10 mouse cellular contexts compared by ENCODE assay signal in the genomic region with DNA sequence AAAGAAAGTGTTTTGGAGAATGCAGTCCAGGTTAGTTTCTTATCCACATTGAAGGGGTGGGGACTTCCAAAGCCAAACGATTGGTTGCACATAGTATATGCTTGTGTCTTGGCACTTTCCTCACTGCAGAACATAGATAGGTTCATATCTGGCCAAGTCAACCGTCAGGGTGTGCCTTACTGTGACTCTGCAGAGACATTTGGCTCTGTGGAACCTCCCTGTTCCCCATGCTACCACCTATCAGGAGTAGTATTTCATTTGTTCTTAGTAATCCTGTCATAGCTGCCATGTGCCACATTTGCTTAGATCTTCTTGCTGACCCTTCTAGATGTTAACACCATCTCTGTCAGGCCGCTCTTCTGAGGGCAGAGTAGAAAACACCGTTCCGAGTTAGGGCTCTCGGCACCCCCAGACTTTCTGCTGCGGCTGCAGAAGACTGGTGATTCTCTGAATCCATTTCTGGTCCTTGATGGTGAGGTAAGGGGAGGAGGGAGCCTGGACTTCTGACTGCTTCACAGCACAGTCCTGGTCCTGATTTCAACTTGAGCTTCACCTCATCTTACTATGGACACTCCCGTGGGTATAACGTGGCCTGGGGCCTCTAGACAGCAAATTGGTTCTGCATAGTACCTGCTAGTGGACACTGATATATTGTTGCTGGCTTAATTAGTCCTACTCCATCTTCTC. TPM values are rescaled to one million over a fixed set of nuclear protein-coding genes. Genes with fewer than 3 reads are reported as not detected.
DNase-seq lines count a peak whose midpoint lies in the region; ATAC-seq and TF ChIP-seq lines count a peak whose summit lies in the region.
"Had no signal": no experiment of that assay in that cellular context is flagged by ENCODE, and none has a peak within 500 bp of the region (broad histone marks: within the 10 kb centered on the region; RNA-seq: fewer than 3 reads in every experiment).

No protein-coding gene starts in this region.

- H3K4me1 ChIP-seq in forebrain, embryonic 10.5 days: no peaks in the 10 kb centered on the region
- H3K4me1 ChIP-seq in forebrain, embryonic 13.5 days: no peaks in the 10 kb centered on the region
- H3K4me1 ChIP-seq in lung, embryonic 16.5 days (replicated peaks; ENCODE audit: control insufficient read depth, insufficient read depth, low read length): peaks cover 8% of the 10 kb centered on the region; the same call in 1 of the 2 replicates
- peaks cover 65% of the 10 kb centered on the region for H3K4me1 ChIP-seq in liver, embryonic 15.5 days (replicated peaks)
- no peaks in the 10 kb centered on the region for H3K4me1 ChIP-seq in stomach, postnatal 0 days (replicated peaks; ENCODE audit: control insufficient read depth, insufficient read depth)
- no peaks in the 10 kb centered on the region for H3K4me1 ChIP-seq in hindbrain, embryonic 14.5 days (replicated peaks; ENCODE audit: control insufficient read depth, insufficient read depth, low read length)
- H3K4me1 ChIP-seq in forebrain, embryonic 15.5 days: no peaks in the 10 kb centered on the region

- peaks cover 1% of the 10 kb centered on the region; the same call in 1 of the 2 replicates for H3K9me3 ChIP-seq in forebrain, embryonic 10.5 days
- H3K9me3 ChIP-seq in forebrain, embryonic 13.5 days (replicated peaks): 0 out of 2 replicates have a peak, but pooled peaks cover 2% of the 10 kb centered on the region
- peaks cover 3% of the 10 kb centered on the region; the same call in 1 of the 2 replicates for H3K9me3 ChIP-seq in lung, embryonic 16.5 days (ENCODE audit: control insufficient read depth, low read length)
- H3K9me3 ChIP-seq in liver, embryonic 15.5 days (replicated peaks): no peaks in the 10 kb centered on the region
- H3K9me3 ChIP-seq in stomach, postnatal 0 days (ENCODE audit: control insufficient read depth, low read length): no peaks in the 10 kb centered on the region
- H3K9me3 ChIP-seq in hindbrain, embryonic 14.5 days (ENCODE audit: control insufficient read depth, low read length): no peaks in the 10 kb centered on the region
- H3K9me3 ChIP-seq in forebrain, embryonic 15.5 days: no peaks in the 10 kb centered on the region

- no peak overlapping the region for H3K9ac ChIP-seq in forebrain, embryonic 13.5 days
- H3K9ac ChIP-seq in lung, embryonic 16.5 days (ENCODE audit: low read length): no peak overlapping the region
- H3K9ac ChIP-seq in liver, embryonic 15.5 days: peak overlapping the region; percentile 74
- H3K9ac ChIP-seq in stomach, postnatal 0 days (ENCODE audit: low read length): no peak overlapping the region
- H3K9ac ChIP-seq in hindbrain, embryonic 14.5 days: no peak overlapping the region
- H3K9ac ChIP-seq in forebrain, embryonic 15.5 days (replicated peaks): no peak overlapping the region

- 86% methylated on average over 9 of the region's 9 CpGs for WGBS in forebrain, embryonic 10.5 days
- WGBS in forebrain, embryonic 13.5 days: 94% methylated on average over 9 of the region's 9 CpGs
- 65% methylated on average over 9 of the region's 9 CpGs for WGBS in lung, embryonic 16.5 days
- 21% methylated on average over 9 of the region's 9 CpGs for WGBS in liver, embryonic 15.5 days (ENCODE audit: insufficient replicate concordance)
- WGBS in stomach, postnatal 0 days: 58% methylated on average over 9 of the region's 9 CpGs
- WGBS in hindbrain, embryonic 14.5 days: 90% methylated on average over 9 of the region's 9 CpGs
- 91% methylated on average over 9 of the region's 9 CpGs for WGBS in forebrain, embryonic 15.5 days

- no peaks in the 10 kb centered on the region for H3K27me3 ChIP-seq in forebrain, embryonic 10.5 days (ENCODE audit: poor library complexity, severe bottlenecking)
- H3K27me3 ChIP-seq in forebrain, embryonic 13.5 days: no peaks in the 10 kb centered on the region
- H3K27me3 ChIP-seq in lung, embryonic 16.5 days (ENCODE audit: control insufficient read depth, insufficient read depth, low read depth, low read length): no peaks in the 10 kb centered on the region
- no peaks in the 10 kb centered on the region for H3K27me3 ChIP-seq in liver, embryonic 15.5 days
- no peaks in the 10 kb centered on the region for H3K27me3 ChIP-seq in stomach, postnatal 0 days (ENCODE audit: control insufficient read depth, insufficient read depth, low read length)
- no peaks in the 10 kb centered on the region for H3K27me3 ChIP-seq in hindbrain, embryonic 14.5 days (ENCODE audit: control insufficient read depth, insufficient read depth, low read length)
- no peaks in the 10 kb centered on the region for H3K27me3 ChIP-seq in forebrain, embryonic 15.5 days
- H3K27me3 ChIP-seq: Patski had no signal

- H3K4me3 ChIP-seq in forebrain, embryonic 10.5 days: no peak overlapping the region
- no peak overlapping the region for H3K4me3 ChIP-seq in forebrain, embryonic 13.5 days
- no peak overlapping the region for H3K4me3 ChIP-seq in lung, embryonic 16.5 days (ENCODE audit: low read length)
- peak overlapping the region; percentile 61 for H3K4me3 ChIP-seq in liver, embryonic 15.5 days (replicated peaks)
- no peak overlapping the region for H3K4me3 ChIP-seq in stomach, postnatal 0 days (ENCODE audit: low read depth, low read length)
- H3K4me3 ChIP-seq in hindbrain, embryonic 14.5 days (replicated peaks; ENCODE audit: low read length): no peak overlapping the region
- no peak overlapping the region for H3K4me3 ChIP-seq in forebrain, embryonic 15.5 days

- H3K4me2 ChIP-seq in forebrain, embryonic 13.5 days: no peak overlapping the region
- H3K4me2 ChIP-seq in lung, embryonic 16.5 days (ENCODE audit: low read depth, low read length): peak overlapping the region; percentile 1; the same call in 1 of the 2 replicates
- H3K4me2 ChIP-seq in liver, embryonic 15.5 days: peak overlapping the region; percentile 68
- no peak overlapping the region for H3K4me2 ChIP-seq in stomach, postnatal 0 days (replicated peaks; ENCODE audit: low read depth)
- no peak overlapping the region for H3K4me2 ChIP-seq in hindbrain, embryonic 14.5 days (replicated peaks)
- H3K4me2 ChIP-seq in forebrain, embryonic 15.5 days (replicated peaks): no peak overlapping the region

- TF ChIP-seq CTCF in stomach, postnatal 0 days (IDR thresholded peaks at IDR 0.05; ENCODE audit: low read depth): no peak

- TF ChIP-seq EP300 in stomach, postnatal 0 days (optimal IDR thresholded peaks at IDR 0.05): peak; percentile 6

- no peak for ATAC-seq in forebrain, embryonic 13.5 days
- ATAC-seq in lung, embryonic 16.5 days (ENCODE audit: low read depth): peak; percentile 76
- peak; percentile 100 for ATAC-seq in liver, embryonic 15.5 days (ENCODE audit: insufficient read depth)
- peak; percentile 88 for ATAC-seq in stomach, postnatal 0 days (ENCODE audit: low FRiP score, low TSS enrichment)
- no peak for ATAC-seq in hindbrain, embryonic 14.5 days (ENCODE audit: low FRiP score)
- no peak for ATAC-seq in forebrain, embryonic 15.5 days (replicated peaks)

- 0 out of 2 replicates have a peak overlapping the region, but pooled peaks have one; percentile 25 for H3K27ac ChIP-seq in forebrain, embryonic 10.5 days
- no peak overlapping the region for H3K27ac ChIP-seq in forebrain, embryonic 13.5 days
- peak overlapping the region; percentile 91 for H3K27ac ChIP-seq in lung, embryonic 16.5 days (ENCODE audit: low read length)
- H3K27ac ChIP-seq in liver, embryonic 15.5 days (replicated peaks): peak overlapping the region; percentile 100
- H3K27ac ChIP-seq in stomach, postnatal 0 days (replicated peaks): peak overlapping the region; percentile 90
- no peak overlapping the region for H3K27ac ChIP-seq in hindbrain, embryonic 14.5 days
- H3K27ac ChIP-seq in forebrain, embryonic 15.5 days (replicated peaks): no peak overlapping the region

- no peaks in the 10 kb centered on the region for H3K36me3 ChIP-seq in forebrain, embryonic 10.5 days (replicated peaks)
- no peaks in the 10 kb centered on the region for H3K36me3 ChIP-seq in forebrain, embryonic 13.5 days (ENCODE audit: poor library complexity, severe bottlenecking)
- no peaks in the 10 kb centered on the region for H3K36me3 ChIP-seq in lung, embryonic 16.5 days (ENCODE audit: control insufficient read depth, insufficient read depth, low read length)
- peaks cover 8% of the 10 kb centered on the region for H3K36me3 ChIP-seq in liver, embryonic 15.5 days (replicated peaks)
- no peaks in the 10 kb centered on the region for H3K36me3 ChIP-seq in stomach, postnatal 0 days (ENCODE audit: control insufficient read depth, insufficient read depth, low read length)
- H3K36me3 ChIP-seq in hindbrain, embryonic 14.5 days (replicated peaks; ENCODE audit: control insufficient read depth, insufficient read depth): no peaks in the 10 kb centered on the region
- no peaks in the 10 kb centered on the region for H3K36me3 ChIP-seq in forebrain, embryonic 15.5 days

- DNase-seq in forebrain, embryonic 10.5 days (ENCODE audit: extremely low spot score, low spot score): no peak
- DNase-seq in lung, postnatal 14 days: no peak
- peak; percentile 50 for DNase-seq in stomach, postnatal 0 days (ENCODE audit: low spot score)
- DNase-seq in hindbrain, embryonic 14.5 days (ENCODE audit: low spot score): no peak
- DNase-seq: right cerebral cortex, postnatal 25 days had no signal

RNA-seq across cellular contexts. Expression of a gene that starts 34.3 kb away (rescaled TPM):
- 2.2 and 2.6 TPM in 2 replicates for polyA plus RNA-seq in forebrain, embryonic 10.5 days (2016; fragmentation: Nextera tagmentation; extraction: Ambion mirVana)
- 7.4 and 9.5 TPM in 2 replicates for polyA plus RNA-seq in forebrain, embryonic 13.5 days (2015; fragmentation: Nextera tagmentation; extraction: Ambion mirVana)
- polyA plus RNA-seq in lung, embryonic 16.5 days (2015; fragmentation: Nextera tagmentation; extraction: Ambion mirVana): 9.0 and 10.7 TPM in 2 replicates
- 43.0 and 45.5 TPM in 2 replicates for polyA plus RNA-seq in liver, embryonic 15.5 days (2015; fragmentation: Nextera tagmentation; extraction: Ambion mirVana)
- polyA plus RNA-seq in stomach, postnatal 0 days (2015; fragmentation: Nextera tagmentation; extraction: Ambion mirVana): 27.3 and 28.8 TPM in 2 replicates
- polyA plus RNA-seq in hindbrain, embryonic 14.5 days (2014; fragmentation: Nextera tagmentation; extraction: Ambion mirVana): 9.9 and 10.4 TPM in 2 replicates
- 10.0 and 10.7 TPM in 2 replicates for polyA plus RNA-seq in forebrain, embryonic 15.5 days (2015; fragmentation: Nextera tagmentation; extraction: Ambion mirVana)

Comparison
In these comparisons a context has a peak if more than half of its experiments do, and no peak if none do; other contexts are left out.
1. H3K27ac ChIP-seq: peak in forebrain, embryonic 10.5 days (single experiment), lung, embryonic 16.5 days (single experiment), liver, embryonic 15.5 days (single experiment) and stomach, postnatal 0 days (single experiment); none in forebrain, embryonic 13.5 days (single experiment), hindbrain, embryonic 14.5 days (single experiment) and forebrain, embryonic 15.5 days (single experiment).
2. ATAC-seq: peak in lung, embryonic 16.5 days (single experiment), liver, embryonic 15.5 days (single experiment) and stomach, postnatal 0 days (single experiment); none in forebrain, embryonic 13.5 days (single experiment), hindbrain, embryonic 14.5 days (single experiment) and forebrain, embryonic 15.5 days (single experiment).
3. H3K4me2 ChIP-seq: peak in lung, embryonic 16.5 days (single experiment) and liver, embryonic 15.5 days (single experiment); none in forebrain, embryonic 13.5 days (single experiment), stomach, postnatal 0 days (single experiment), hindbrain, embryonic 14.5 days (single experiment) and forebrain, embryonic 15.5 days (single experiment).